In the genomic region with DNA sequence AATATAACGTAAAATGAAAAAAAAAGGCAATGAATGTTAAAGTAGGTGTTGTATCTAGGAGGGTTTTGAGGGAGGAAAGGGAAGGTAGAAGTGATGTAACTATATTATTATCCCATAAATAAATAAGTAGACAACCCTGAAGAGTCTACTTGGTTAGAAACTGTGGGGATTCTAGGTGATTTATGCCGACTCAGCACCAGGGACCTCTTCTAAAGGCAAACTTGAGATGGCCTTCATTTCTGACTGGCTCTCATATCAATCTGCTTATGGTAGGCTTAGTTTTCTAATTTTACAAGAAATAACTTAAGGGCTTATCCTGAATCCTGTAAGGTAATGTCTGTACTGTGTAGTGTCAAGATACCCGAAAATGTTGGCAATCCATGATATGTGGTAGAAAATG, we compare ENCODE assay signal across 20 mouse cellular contexts.
DNase-seq lines count a peak whose midpoint lies in the region; ATAC-seq and TF ChIP-seq lines count a peak whose summit lies in the region.
"Had no signal": no experiment of that assay in that cellular context is flagged by ENCODE, and none has a peak within 500 bp of the region (broad histone marks: within the 10 kb centered on the region; RNA-seq: fewer than 3 reads in every experiment).

No protein-coding gene starts in this region.

- in situ Hi-C loops in CH12.LX (cut with MboI; ENCODE audit: low pct_ligation_motif_present, low pct_unique_long_range_greater_than_20kb, low sequenced_read_pairs), result no loop called here
- in situ Hi-C loops in ES-E14 (cut with MboI; ENCODE audit: low sequenced_read_pairs in 2 of 2, unreplicated experiment in 2 of 2), result no loop called here

- TF ChIP-seq POLR2A in CH12.LX (IDR thresholded peaks at IDR 0.05; ENCODE audit: low read depth, low read length), result no peak
- TF ChIP-seq POLR2A in kidney, adult 2 months (IDR thresholded peaks at IDR 0.05; ENCODE audit: low read depth, low read length), result no peak

- H3K4me3 ChIP-seq in CH12.LX (replicated peaks in 1 of 3; ENCODE audit: low read depth in 2 of 3, low read length in 2 of 3, poor library complexity in 1 of 3) (no peak overlapping the region), ES-E14 (ENCODE audit: insufficient read depth in 1 of 2, low read depth in 1 of 2, low read length in 2 of 2, poor library complexity in 1 of 2, severe bottlenecking in 1 of 2) (no peak overlapping the region)
- H3K4me3 ChIP-seq in forebrain, embryonic 13.5 days, result no peak overlapping the region
- no peak overlapping the region for H3K4me3 ChIP-seq in kidney, adult 2 months (ENCODE audit: insufficient read depth, low read depth, low read length)

- dilution Hi-C loops in CH12.LX (cut with MboI; ENCODE audit: extremely low pct_ligation_motif_present, extremely low pct_unique_long_range_greater_than_20kb, low sequenced_read_pairs), result no loop called here

- H3K9me3 ChIP-seq in CH12.LX (replicated peaks; ENCODE audit: low read length), result peaks cover 30% of the 10 kb centered on the region
- H3K9me3 ChIP-seq in ES-E14 (ENCODE audit: control insufficient read depth, insufficient read depth, low read depth, low read length), result no peaks in the 10 kb centered on the region
- no peaks in the 10 kb centered on the region for H3K9me3 ChIP-seq in forebrain, embryonic 13.5 days (replicated peaks)

- TF ChIP-seq RAD21 in CH12.LX (IDR thresholded peaks at IDR 0.05; ENCODE audit: low read depth, low read length), result no peak

- H3K4me1 ChIP-seq in CH12.LX (ENCODE audit: control insufficient read depth in 1 of 2, insufficient read depth in 2 of 2), result no peaks in the 10 kb centered on the region
- H3K4me1 ChIP-seq in ES-E14 (ENCODE audit: control insufficient read depth in 2 of 2, insufficient read depth in 2 of 2, low read length in 2 of 2, poor library complexity in 1 of 2), result no peaks in the 10 kb centered on the region
- H3K4me1 ChIP-seq in forebrain, embryonic 13.5 days, result no peaks in the 10 kb centered on the region
- H3K4me1 ChIP-seq in kidney, adult 2 months (ENCODE audit: control insufficient read depth, insufficient read depth, low read length), result no peaks in the 10 kb centered on the region

- no peaks in the 10 kb centered on the region for H3K27me3 ChIP-seq in CH12.LX (replicated peaks)
- no peaks in the 10 kb centered on the region for H3K27me3 ChIP-seq in forebrain, embryonic 13.5 days
- H3K27me3 ChIP-seq in kidney, adult 2 months (replicated peaks; ENCODE audit: control insufficient read depth, insufficient read depth, low read length), result no peaks in the 10 kb centered on the region
- H3K27me3 ChIP-seq: Patski had no signal

- no peaks in the 10 kb centered on the region for H3K79me2 ChIP-seq in CH12.LX (replicated peaks; ENCODE audit: control insufficient read depth, extremely low read depth, insufficient read depth, poor library complexity, severe bottlenecking)

- 94% methylated on average over 3 of the region's 3 CpGs for WGBS in forebrain, embryonic 13.5 days
- 91% methylated on average over 3 of the region's 3 CpGs for WGBS in kidney, adult 2 months

- no peak for DNase-seq in CH12.LX (ENCODE audit: extremely low read depth)
- no peak for DNase-seq in ES-E14 (ENCODE audit: low read depth, low spot score)
- no peak for DNase-seq in kidney, adult 2 months
- DNase-seq: adrenal gland, adult 2 months; adrenal gland, adult 8-10 months; adrenal gland, postnatal 10 days; adrenal gland, postnatal 14 days; adrenal gland, postnatal 25 days; adrenal gland, postnatal 36 days; B cell, adult 2 months; cerebellum, adult 11 months; cerebellum, adult 11-12 months; cerebellum, adult 18-20 months; cerebellum, adult 2 months; cerebellum, adult 8-10 months had no signal

- no peak for ATAC-seq in forebrain, embryonic 13.5 days
- ATAC-seq: activated CD4-positive, CD25-positive, alpha-beta regulatory T cell, adult 4 months; CD4-positive, CD25-positive, alpha-beta regulatory T cell, adult 4 months; Patski had no signal

- H3K9ac ChIP-seq in CH12.LX (ENCODE audit: insufficient read depth, low read depth), result no peak overlapping the region
- no peak overlapping the region for H3K9ac ChIP-seq in ES-E14 (ENCODE audit: insufficient read depth, low read depth, low read length, poor library complexity, severe bottlenecking)
- H3K9ac ChIP-seq in forebrain, embryonic 13.5 days, result no peak overlapping the region

- TF ChIP-seq CTCF in CH12.LX (conservative IDR thresholded peaks at IDR 0.05 in 1 of 2, IDR thresholded peaks at IDR 0.05 in 1 of 2; ENCODE audit: low read depth in 2 of 2, low read length in 2 of 2), result no peak
- no peak for TF ChIP-seq CTCF in kidney, adult 2 months (conservative IDR thresholded peaks at IDR 0.05; ENCODE audit: insufficient read depth, insufficient read length, low read depth, low read length)

- H3K36me3 ChIP-seq in CH12.LX (replicated peaks in 1 of 2; ENCODE audit: control insufficient read depth in 1 of 2, insufficient read depth in 1 of 2, low read length in 1 of 2), result no peaks in the 10 kb centered on the region
- H3K36me3 ChIP-seq in ES-E14 (ENCODE audit: control insufficient read depth, insufficient read depth, low read length, poor library complexity, severe bottlenecking), result no peaks in the 10 kb centered on the region
- no peaks in the 10 kb centered on the region for H3K36me3 ChIP-seq in forebrain, embryonic 13.5 days (ENCODE audit: poor library complexity, severe bottlenecking)
- no peaks in the 10 kb centered on the region for H3K36me3 ChIP-seq in kidney, adult 2 months (ENCODE audit: control insufficient read depth, insufficient read depth, low read length)
- H3K36me3 ChIP-seq: G1E had no signal

- no peak overlapping the region for H3K27ac ChIP-seq in CH12.LX (ENCODE audit: insufficient read depth, low read depth)
- H3K27ac ChIP-seq in ES-E14 (ENCODE audit: insufficient read depth, low read depth, low read length, poor library complexity, severe bottlenecking), result no peak overlapping the region
- H3K27ac ChIP-seq in forebrain, embryonic 13.5 days, result no peak overlapping the region
- no peak overlapping the region for H3K27ac ChIP-seq in kidney, adult 2 months (ENCODE audit: insufficient read depth, low read depth, low read length)

- TF ChIP-seq EP300 in CH12.LX (IDR thresholded peaks at IDR 0.05; ENCODE audit: low read length), result no peak

- no peak overlapping the region for H3K4me2 ChIP-seq in CH12.LX (ENCODE audit: insufficient read depth, low read depth, poor library complexity, severe bottlenecking)
- H3K4me2 ChIP-seq in forebrain, embryonic 13.5 days, result no peak overlapping the region

TF ChIP-seq in CH12.LX, 34 proteins besides CTCF, POLR2A, EP300 and RAD21:
- 0 out of 2 replicates have a peak, but pooled peaks have one; percentile 62 for TF ChIP-seq MAFK (IDR thresholded peaks at IDR 0.05; ENCODE audit: insufficient replicate concordance, low read length)
- no peak for TF ChIP-seq USF1 (IDR thresholded peaks at IDR 0.05; ENCODE audit: low read depth, low read length)

TF ChIP-seq in ES-E14, 5 proteins besides CTCF, POLR2A, EP300 and RAD21:
- TF ChIP-seq ZNF384 (IDR thresholded peaks at IDR 0.05; ENCODE audit: low read depth, low read length) (no peak), HCFC1 (IDR thresholded peaks at IDR 0.05; ENCODE audit: borderline replicate concordance, insufficient read depth, low read length) (no peak), MAFK (IDR thresholded peaks at IDR 0.05; ENCODE audit: insufficient read depth, low read depth, low read length) (peak; percentile 74), ZC3H11A (IDR thresholded peaks at IDR 0.05; ENCODE audit: borderline replicate concordance, low read depth, low read length) (no peak)
